Mouse (Mus musculus) kidney, postnatal 4 days (tissue): Measurements from ENCODE around the gene 1700013F07Rik.
A peak's percentile ranks its signal among the peaks of the same experiment; 100 is the strongest.
"Not testable (repeated sequence)": the region's sequence is repeated elsewhere in the genome, so short reads cannot be mapped to it uniquely, and the experiment has no call there.

Experiments
- DNase-seq, 2 experiments: peaks; one replicate each; pipeline ENCODE4 v3.0.0; 2021; ENCODE audit warnings: mixed read lengths in 2 of 2

The 1700013F07Rik gene

GRCm38 (mm10) chr3:108533951-108534350, at the start of gene 1700013F07Rik:
Gene 1700013F07Rik (plus strand): TSS chr3:108534150.
- DNase-seq, result no peak

- no peak for DNase-seq
Observed at GRCm38 (mm10) chr3:108484749-108485148, 49.2 kb upstream of the 1700013F07Rik start.

GRCm38 (mm10) chr3:108489968-108490367, 44.0 kb upstream of the 1700013F07Rik start:
- no peak for DNase-seq

GRCm38 (mm10) chr3:108494861-108495474, 39.0 kb upstream of the 1700013F07Rik start:
- no peak for DNase-seq

- DNase-seq, result no peak
Observed at GRCm38 (mm10) chr3:108495486-108495885, 38.5 kb upstream of the 1700013F07Rik start.

- DNase-seq, result peak in 1 of 2 experiments; percentile 52
Observed at GRCm38 (mm10) chr3:108497602-108498001, 36.3 kb upstream of the 1700013F07Rik start.

GRCm38 (mm10) chr3:108499826-108500225, 34.1 kb upstream of the 1700013F07Rik start:
- DNase-seq, result peak in 1 of 2 experiments; percentile 51

- DNase-seq, result not testable (repeated sequence)
Observed at GRCm38 (mm10) chr3:108501411-108501810, 32.5 kb upstream of the 1700013F07Rik start.

GRCm38 (mm10) chr3:108503908-108504307, 30.0 kb upstream of the 1700013F07Rik start:
- no peak for DNase-seq

GRCm38 (mm10) chr3:108508745-108509474, 25.0 kb upstream of the 1700013F07Rik start:
- no peak for DNase-seq

- DNase-seq, result no peak
Observed at GRCm38 (mm10) chr3:108510156-108510555, 23.8 kb upstream of the 1700013F07Rik start.

GRCm38 (mm10) chr3:108510716-108511483, 23.1 kb upstream of the 1700013F07Rik start:
- peak; percentile 31 to 42 for DNase-seq

GRCm38 (mm10) chr3:108513465-108513864, 20.5 kb upstream of the 1700013F07Rik start:
- DNase-seq, result no peak

- DNase-seq, result no peak
Observed at GRCm38 (mm10) chr3:108518276-108518675, 15.7 kb upstream of the 1700013F07Rik start.

GRCm38 (mm10) chr3:108523415-108523814, 10.5 kb upstream of the 1700013F07Rik start:
- no peak for DNase-seq

GRCm38 (mm10) chr3:108528489-108528888, 5.5 kb upstream of the 1700013F07Rik start:
- DNase-seq, result no peak

- peak; percentile 60 to 66 for DNase-seq
Observed at GRCm38 (mm10) chr3:108533114-108533885, 650 bp upstream of the 1700013F07Rik start.

- DNase-seq, result no peak
Observed at GRCm38 (mm10) chr3:108535896-108536516, 2.1 kb downstream of the 1700013F07Rik start.

- peak; percentile 32 to 58 for DNase-seq
Observed at GRCm38 (mm10) chr3:108536517-108537260, 2.7 kb downstream of the 1700013F07Rik start, which contains the start of gene 5330417C22Rik. Gene 5330417C22Rik (minus strand): TSS chr3:108536536.

GRCm38 (mm10) chr3:108537303-108537702, 3.4 kb downstream of the 1700013F07Rik start:
- DNase-seq, result peak; percentile 91 to 92

GRCm38 (mm10) chr3:108542299-108542698, 8.3 kb downstream of the 1700013F07Rik start:
- no peak for DNase-seq
